Mouse (Mus musculus) right cerebral cortex, postnatal 25 days (tissue): Measurements from ENCODE around the gene Gm3776.
"Not testable (repeated sequence)": the region's sequence is repeated elsewhere in the genome, so short reads cannot be mapped to it uniquely, and the experiment has no call there.

Experiments used
- DNase-seq: peaks from one replicate; pipeline ENCODE4 v3.0.0; 2022

Gene Gm3776

DNA sequence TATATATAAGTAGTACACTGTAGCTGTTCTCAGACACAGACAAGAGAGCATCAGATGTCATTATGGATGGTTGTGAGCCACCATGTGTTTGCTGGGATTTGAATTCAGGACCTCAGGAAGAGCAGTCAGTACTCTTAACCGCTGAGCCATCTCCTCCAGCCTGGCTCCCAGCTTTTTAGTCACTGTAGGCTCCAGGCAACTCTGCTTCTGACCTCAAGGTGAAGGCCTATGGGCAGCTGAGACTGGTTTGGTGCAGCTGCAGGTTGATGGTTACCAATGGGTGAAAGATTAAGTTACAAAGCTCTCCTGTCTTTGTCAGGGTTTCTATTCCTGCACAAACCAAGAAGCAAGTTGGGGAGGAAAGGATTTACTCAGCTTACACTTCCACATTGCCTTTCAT, 36.8 kb downstream of the Gm3776 start:
- DNase-seq, result not testable (repeated sequence)

DNA sequence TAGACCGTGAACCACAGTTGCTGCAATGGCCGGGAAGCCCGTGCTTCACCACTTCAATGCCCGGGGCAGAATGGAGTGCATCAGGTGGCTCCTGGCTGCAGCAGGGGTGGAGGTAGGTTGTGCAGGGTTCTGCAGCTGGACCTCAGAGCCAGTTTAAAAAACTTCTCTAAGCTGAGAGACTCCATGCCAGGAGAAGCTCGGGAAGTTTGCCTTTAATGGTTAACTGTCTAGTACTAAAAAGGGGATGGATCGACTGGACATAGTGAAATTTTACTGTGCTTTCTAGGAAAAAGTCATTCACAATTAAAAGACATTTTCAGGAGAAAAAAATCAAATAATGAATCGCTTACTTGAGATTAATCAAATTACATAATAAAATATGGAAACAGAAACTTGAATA, 37.9 kb downstream of the Gm3776 start:
- not testable (repeated sequence) for DNase-seq

DNA sequence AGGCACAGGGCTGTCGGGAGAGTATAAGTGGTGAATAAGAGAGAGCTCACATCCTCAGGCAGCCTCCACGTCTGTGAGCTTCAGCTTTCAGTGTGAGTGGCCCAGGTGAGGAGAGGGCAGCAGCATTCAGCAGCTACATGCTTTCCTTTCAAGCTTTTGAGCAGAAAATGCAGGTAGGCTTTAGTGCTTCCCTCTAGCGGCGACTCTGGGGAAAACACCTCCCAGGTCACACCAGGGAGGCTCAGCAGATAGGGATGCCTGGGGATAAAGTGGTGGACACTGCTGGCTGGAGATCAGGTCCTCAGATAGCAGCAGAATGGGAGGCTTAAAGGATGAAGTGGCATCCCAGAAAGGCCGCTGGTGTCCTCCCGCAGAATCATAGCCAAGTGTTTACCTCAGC, 39.2 kb downstream of the Gm3776 start:
- DNase-seq, result peak; percentile 5

GRCm38 (mm10) chr9:78298232-78298631, 41.3 kb downstream of the Gm3776 start:
- no peak for DNase-seq

GRCm38 (mm10) chr9:78299143-78299542, 42.2 kb downstream of the Gm3776 start:
- not testable (repeated sequence) for DNase-seq

DNA sequence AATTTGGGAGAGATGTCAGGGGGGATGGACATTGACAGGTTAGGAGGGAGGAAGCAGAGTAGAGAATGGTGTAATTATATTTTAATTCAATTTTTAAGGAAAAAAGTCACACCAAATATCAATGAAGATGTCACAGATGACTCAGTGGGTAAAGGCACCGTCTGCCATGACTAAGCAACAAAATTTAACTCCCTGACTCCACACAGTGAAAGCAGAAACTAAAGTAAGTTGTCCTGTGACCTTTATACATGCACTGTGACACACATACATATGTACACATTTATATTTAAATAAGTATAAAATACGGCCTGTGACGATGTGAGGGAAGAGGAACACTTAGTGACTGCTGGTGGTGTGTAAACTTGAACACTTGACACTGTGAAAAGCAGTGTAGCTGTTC, 51.2 kb downstream of the Gm3776 start:
- not testable (repeated sequence) for DNase-seq

- no peak for DNase-seq
Observed at GRCm38 (mm10) chr9:78314696-78315095, 57.8 kb downstream of the Gm3776 start, which contains the start of gene Omt2a. Omt2a (minus strand) TSS chr9:78314796.
